Mouse (Mus musculus) liver, embryonic 14 days (tissue): Measurements from ENCODE around the gene Serpinf2. TPM values are rescaled to one million over a fixed set of nuclear protein-coding genes. Genes with fewer than 3 reads are reported as not detected.

ENCODE experiments used
- polyA plus RNA-seq: library from polyadenylated mRNA; depleted of rRNA; stranded (reverse); fragments of >200 nt; gene quantifications from 2 replicates; pipeline ENCODE4 v1.2.3, GENCODE M21; 2012; rRNA removed

Gene Serpinf2
- polyA plus RNA-seq, result 395 and 444 TPM in 2 replicates

GRCm38 (mm10) chr11:75439363-75439762 is at the start of gene Serpinf2:
Gene Serpinf2 (minus strand): TSS chr11:75439591.

DNA sequence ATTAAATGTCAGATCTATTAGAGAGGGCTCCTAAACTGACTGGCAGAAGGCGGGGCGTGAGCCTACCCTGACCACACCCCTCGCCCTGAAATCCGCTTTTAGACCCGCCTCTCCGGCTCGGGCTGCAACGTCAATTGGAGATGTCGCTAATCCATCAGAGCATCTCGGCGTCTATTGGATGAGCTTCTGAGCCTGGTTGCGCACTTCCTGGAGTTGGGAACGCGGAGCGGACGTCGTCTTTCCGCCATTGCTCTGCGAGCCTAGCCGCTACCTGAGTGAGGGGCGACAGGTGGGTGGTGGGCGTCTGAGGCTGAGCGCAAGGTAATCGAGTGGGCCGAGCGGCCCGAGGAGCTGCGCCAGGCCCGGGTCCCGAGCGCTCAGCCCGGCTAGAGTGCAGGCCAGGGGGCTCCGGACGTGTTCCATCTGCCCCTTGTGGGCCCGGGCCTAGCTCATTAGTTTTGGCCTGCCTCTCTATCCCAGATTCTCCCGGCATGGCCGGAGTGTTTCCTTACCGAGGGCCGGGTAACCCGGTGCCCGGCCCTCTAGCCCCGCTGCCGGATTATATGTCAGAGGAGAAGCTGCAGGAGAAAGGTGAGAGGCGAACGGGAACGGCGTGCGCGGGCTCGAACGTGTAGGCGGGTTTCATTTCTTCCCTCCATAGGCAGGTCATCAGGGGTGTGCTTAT is 47.4 kb upstream of the Serpinf2 start, which contains the start of gene Prpf8:
Prpf8 (plus strand) TSS at position 216 of the 685 bp plus-strand sequence.

GRCm38 (mm10) chr11:75460844-75461742 is 21.7 kb upstream of the Serpinf2 start, which contains the start of gene Tlcd2:
Gene Tlcd2 (plus strand): TSS chr11:75461715.

DNA sequence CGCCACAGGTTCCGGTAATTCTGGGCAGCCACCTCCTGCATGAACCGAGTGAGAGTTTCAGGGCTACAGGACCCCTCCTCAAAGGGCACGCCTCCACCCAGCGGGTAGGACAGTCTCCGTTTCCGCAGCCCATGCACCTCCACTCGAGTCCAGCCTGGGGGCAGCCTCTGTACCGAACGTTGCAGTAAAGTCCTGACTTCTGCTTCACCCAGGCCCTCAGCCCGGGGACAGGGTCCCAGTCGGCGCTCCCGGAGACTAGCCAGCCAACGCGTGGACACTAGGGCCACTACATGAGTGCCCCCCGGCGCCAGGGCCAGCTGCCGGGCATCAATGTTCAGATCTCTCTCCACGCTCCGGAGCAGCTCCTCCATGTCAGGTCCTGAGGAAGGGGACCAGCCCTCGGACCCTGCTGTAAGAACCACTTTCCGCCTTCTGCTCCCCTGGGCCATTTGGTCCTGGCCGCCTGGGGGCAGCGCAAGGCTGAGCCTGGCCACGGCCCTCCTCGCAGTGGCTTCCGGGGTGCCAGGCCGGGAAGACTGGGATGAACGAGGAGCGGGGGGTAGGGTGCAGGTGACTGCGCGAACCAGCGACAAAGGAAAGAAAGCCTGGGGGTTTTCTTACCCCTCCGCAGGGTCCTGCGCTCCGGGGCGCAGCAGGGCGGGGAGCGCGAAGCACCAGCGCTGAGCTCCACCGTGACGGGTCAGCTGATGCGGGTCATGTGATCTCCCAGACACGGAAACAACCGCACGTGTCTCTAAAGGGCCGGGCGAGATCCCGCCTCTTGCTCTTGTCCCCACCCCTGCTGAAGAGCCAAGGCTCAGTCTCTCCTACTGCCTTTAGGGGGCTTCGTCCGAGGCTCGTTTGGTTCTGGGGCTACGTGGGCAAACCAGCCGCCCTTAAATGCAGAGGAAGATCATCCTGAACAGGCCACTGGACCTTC is 14.9 kb upstream of the Serpinf2 start, which contains the start of gene Wdr81:
Wdr81 (minus strand) TSS at position 727 of the 940 bp plus-strand sequence.

GRCm38 (mm10) chr11:75422013-75422792 is 17.2 kb downstream of the Serpinf2 start, which contains the start of gene Serpinf1:
Gene Serpinf1 (minus strand): TSS chr11:75422701.

Other genes starting within 250 kb of the Serpinf2 start
- gene Dph1, start 248.3 kb downstream of the Serpinf2 start, polyA plus RNA-seq, result 8.3 and 10.3 TPM in 2 replicates
- gene Rtn4rl1, start 245.8 kb downstream of the Serpinf2 start, polyA plus RNA-seq, result 0.44 and 0.50 TPM in 2 replicates
- gene Rpa1, start 91.3 kb downstream of the Serpinf2 start, polyA plus RNA-seq, result 52.5 and 61.3 TPM in 2 replicates
- 1.8 and 2.2 TPM in 2 replicates for gene Smyd4, start 91.2 kb downstream of the Serpinf2 start, polyA plus RNA-seq
- gene Serpinf1, start 16.9 kb downstream of the Serpinf2 start, polyA plus RNA-seq, result 84.0 and 109 TPM in 2 replicates
- gene Wdr81, start 15.1 kb upstream of the Serpinf2 start, polyA plus RNA-seq, result 13.0 and 14.8 TPM in 2 replicates
- gene Tlcd2, start 22.1 kb upstream of the Serpinf2 start, polyA plus RNA-seq, result 6.8 and 8.4 TPM in 2 replicates
- 34.3 and 40.5 TPM in 2 replicates for gene Prpf8, start 47.2 kb upstream of the Serpinf2 start, polyA plus RNA-seq
- 1.5 and 1.7 TPM in 2 replicates for gene Rilp, start 70.5 kb upstream of the Serpinf2 start, polyA plus RNA-seq
- 2.1 and 2.3 TPM in 2 replicates for gene Scarf1, start 73.9 kb upstream of the Serpinf2 start, polyA plus RNA-seq
- 2.6 and 3.1 TPM in 2 replicates for gene Slc43a2, start 92.1 kb upstream of the Serpinf2 start, polyA plus RNA-seq
- 26.3 and 27.3 TPM in 2 replicates for gene Pitpna, start 148.5 kb upstream of the Serpinf2 start, polyA plus RNA-seq
- 11.5 and 14.1 TPM in 2 replicates for gene Inpp5k, start 191.4 kb upstream of the Serpinf2 start, polyA plus RNA-seq
- 12.5 and 14.4 TPM in 2 replicates for gene Myo1c, start 210.9 kb upstream of the Serpinf2 start, polyA plus RNA-seq
- 20.9 and 24.8 TPM in 2 replicates for gene Crk, start 239.7 kb upstream of the Serpinf2 start, polyA plus RNA-seq